Mouse (Mus musculus) ES-Bruce4 (cell line): ENCODE measurements around the gene Rnasel. TPM values are rescaled to one million over a fixed set of nuclear protein-coding genes. Genes with fewer than 3 reads are reported as not detected.
A peak's percentile ranks its signal among the peaks of the same experiment; 100 is the strongest.

ENCODE experiments used
- H3K27ac ChIP-seq: 2 replicates; pipeline ENCODE4 v1.5.1; 2012; ENCODE audit warnings: low read length, inconsistent platforms; ENCODE audit not compliant: insufficient read depth
- H3K27me3 ChIP-seq: 2 replicates; pipeline ENCODE4 v1.6.1; 2012; ENCODE audit warnings: mild to moderate bottlenecking, low read length, inconsistent platforms; ENCODE audit not compliant: control insufficient read depth, poor library complexity, insufficient read depth, severe bottlenecking
- H3K36me3 ChIP-seq: 2 replicates; pipeline ENCODE4 v1.6.1; 2012; ENCODE audit warnings: inconsistent platforms, mild to moderate bottlenecking, low read length, moderate library complexity; ENCODE audit not compliant: control insufficient read depth, poor library complexity, insufficient read depth, severe bottlenecking
- H3K4me1 ChIP-seq: one replicate; pipeline ENCODE4 v1.8.1; 2011; ENCODE audit warnings: low read length; ENCODE audit not compliant: control insufficient read depth, insufficient read depth
- H3K4me3 ChIP-seq: 2 replicates; pipeline ENCODE4 v1.5.1; 2011; ENCODE audit warnings: low read depth, mild to moderate bottlenecking, low read length
- H3K9ac ChIP-seq: 2 replicates; pipeline ENCODE4 v1.6.1; 2012; ENCODE audit warnings: low read depth, mild to moderate bottlenecking, inconsistent platforms; ENCODE audit not compliant: poor library complexity, severe bottlenecking
- H3K9me3 ChIP-seq: replicated peaks from 2 replicates; pipeline ENCODE4 v1.6.1; 2012; ENCODE audit warnings: mild to moderate bottlenecking, low read length, inconsistent platforms; ENCODE audit not compliant: control insufficient read depth, poor library complexity, insufficient read depth, severe bottlenecking
- CTCF ChIP-seq: IDR thresholded peaks from one replicate; pipeline ENCODE4 v1.8.1; 2011; ENCODE audit warnings: low read depth, low read length
- EP300 ChIP-seq: IDR thresholded peaks from 2 replicates; pipeline ENCODE4 v1.6.1; 2011; ENCODE audit warnings: low read depth, low read length; ENCODE audit not compliant: insufficient read depth
- POLR2A ChIP-seq: IDR thresholded peaks from one replicate; pipeline ENCODE4 v1.8.1; 2011; ENCODE audit warnings: low read length; ENCODE audit not compliant: insufficient read depth
- polyA plus RNA-seq: library from polyadenylated mRNA; stranded (reverse); fragments of >200 nt; gene quantifications from 2 replicates; pipeline ENCODE4 v1.2.4, GENCODE M21; 2011; ENCODE audit warnings: low read depth; ENCODE audit not compliant: missing spikeins, insufficient read depth, insufficient read length

The Rnasel gene
- polyA plus RNA-seq, 1 experiment, result 1.1 TPM

DNA sequence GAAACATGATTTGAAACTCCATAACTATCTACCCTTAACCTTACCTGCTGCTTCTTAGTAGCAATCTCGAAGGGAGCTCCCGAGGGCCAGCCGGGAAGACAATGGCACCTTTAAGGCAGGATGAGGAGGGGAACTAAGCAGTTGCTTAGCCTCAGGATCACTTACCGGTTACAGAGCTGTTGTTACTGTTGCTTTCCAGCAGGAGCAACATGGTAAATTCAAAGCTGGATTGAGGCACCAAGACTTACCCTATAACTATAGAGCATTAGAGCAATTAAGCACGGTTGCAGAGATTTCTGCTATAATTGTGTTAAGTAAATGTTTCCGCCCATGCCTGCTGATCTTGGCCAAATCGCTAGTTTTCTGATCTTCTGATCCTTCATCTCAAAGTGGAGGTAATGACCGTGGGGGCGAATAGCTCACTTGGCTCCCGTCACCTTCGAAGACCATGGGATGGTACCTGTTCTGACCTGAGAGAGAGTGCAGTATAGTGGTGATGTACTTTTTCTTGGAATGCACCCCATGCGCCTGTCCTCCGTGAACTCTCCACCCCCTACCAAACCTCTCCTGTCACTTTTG is 9.7 kb upstream of the Rnasel start:
- no peaks in the 10 kb centered on the region for H3K27me3 ChIP-seq
- H3K9ac ChIP-seq, result no peak overlapping the region
- no peak overlapping the region for H3K27ac ChIP-seq
- peaks cover 2% of the 10 kb centered on the region for H3K4me1 ChIP-seq
- TF ChIP-seq CTCF, result no peak
- TF ChIP-seq POLR2A, result no peak
- no peak for TF ChIP-seq EP300
- no peaks in the 10 kb centered on the region for H3K36me3 ChIP-seq
- no peaks in the 10 kb centered on the region for H3K9me3 ChIP-seq
- no peak overlapping the region for H3K4me3 ChIP-seq

DNA sequence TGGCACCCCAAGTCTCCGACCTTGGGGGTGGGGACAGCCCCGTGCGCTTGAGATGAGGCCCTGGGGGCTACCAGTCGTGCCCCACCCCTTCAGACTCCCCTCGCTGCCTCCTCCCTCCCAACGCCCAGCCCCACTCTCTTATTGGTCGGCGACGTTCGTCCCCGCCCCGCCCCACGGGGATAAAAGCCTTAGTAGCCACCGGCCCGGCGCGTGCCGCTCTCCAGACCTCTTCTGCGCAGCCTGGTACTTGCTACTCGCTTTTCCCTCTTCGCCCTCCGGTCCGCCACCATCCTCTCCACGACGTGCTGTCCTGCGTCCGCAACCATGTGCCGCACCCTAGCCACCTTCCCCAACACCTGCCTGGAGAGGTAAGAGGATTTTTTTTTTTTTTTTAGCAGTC is 9.1 kb upstream of the Rnasel start, which contains the start of gene Rgs16:
TSS of gene Rgs16 (plus strand) at position 205 of the 400 bp plus-strand sequence.
- Histone ChIP-seq H3K4me3 (peak within 1 kb of the TSS; percentile 72), H3K27ac (no peak within 1 kb of the TSS), H3K36me3 (no peaks in the 10 kb centered on the region), H3K9ac (peak within 1 kb of the TSS; percentile 22), H3K4me1 (peaks cover 2% of the 10 kb centered on the region), H3K9me3 (no peaks in the 10 kb centered on the region), H3K27me3 (no peaks in the 10 kb centered on the region)
- peak; percentile 51 for TF ChIP-seq POLR2A
- no peak for TF ChIP-seq CTCF

DNA sequence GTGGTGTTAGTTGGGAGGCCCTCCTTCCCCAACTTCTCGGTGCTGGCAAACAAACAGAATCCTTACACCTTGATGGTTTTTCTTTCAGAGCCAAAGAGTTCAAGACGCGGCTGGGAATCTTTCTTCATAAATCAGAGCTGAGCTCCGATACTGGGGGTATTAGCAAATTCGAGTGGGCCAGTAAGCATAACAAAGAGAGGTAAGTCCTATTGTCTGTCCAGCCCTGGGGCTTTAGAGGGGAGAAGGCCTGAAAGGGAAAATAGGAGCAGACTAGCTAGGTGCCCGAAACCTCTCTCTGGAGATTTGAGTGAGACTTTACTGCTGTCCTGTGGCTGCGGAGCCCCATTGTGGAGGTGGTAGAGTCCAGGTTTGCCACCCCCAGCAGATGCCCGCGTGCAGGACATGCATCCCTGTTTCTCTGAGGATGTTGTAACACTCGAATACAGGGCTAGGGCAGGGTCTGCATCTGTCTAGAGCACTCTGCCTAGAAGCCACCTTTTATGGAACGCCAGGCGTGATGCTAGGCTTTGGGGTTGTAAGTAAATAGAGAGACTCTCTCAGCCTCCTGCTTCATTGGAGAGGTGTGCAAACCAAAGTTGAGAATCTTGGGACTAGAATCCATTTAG is 8.3 kb upstream of the Rnasel start:
- peaks cover 2% of the 10 kb centered on the region for H3K4me1 ChIP-seq
- H3K4me3 ChIP-seq, result peak overlapping the region; percentile 72
- no peak for TF ChIP-seq EP300
- H3K27ac ChIP-seq, result no peak overlapping the region
- H3K9ac ChIP-seq, result peak overlapping the region; percentile 22
- no peaks in the 10 kb centered on the region for H3K27me3 ChIP-seq
- H3K9me3 ChIP-seq, result no peaks in the 10 kb centered on the region
- no peaks in the 10 kb centered on the region for H3K36me3 ChIP-seq

DNA sequence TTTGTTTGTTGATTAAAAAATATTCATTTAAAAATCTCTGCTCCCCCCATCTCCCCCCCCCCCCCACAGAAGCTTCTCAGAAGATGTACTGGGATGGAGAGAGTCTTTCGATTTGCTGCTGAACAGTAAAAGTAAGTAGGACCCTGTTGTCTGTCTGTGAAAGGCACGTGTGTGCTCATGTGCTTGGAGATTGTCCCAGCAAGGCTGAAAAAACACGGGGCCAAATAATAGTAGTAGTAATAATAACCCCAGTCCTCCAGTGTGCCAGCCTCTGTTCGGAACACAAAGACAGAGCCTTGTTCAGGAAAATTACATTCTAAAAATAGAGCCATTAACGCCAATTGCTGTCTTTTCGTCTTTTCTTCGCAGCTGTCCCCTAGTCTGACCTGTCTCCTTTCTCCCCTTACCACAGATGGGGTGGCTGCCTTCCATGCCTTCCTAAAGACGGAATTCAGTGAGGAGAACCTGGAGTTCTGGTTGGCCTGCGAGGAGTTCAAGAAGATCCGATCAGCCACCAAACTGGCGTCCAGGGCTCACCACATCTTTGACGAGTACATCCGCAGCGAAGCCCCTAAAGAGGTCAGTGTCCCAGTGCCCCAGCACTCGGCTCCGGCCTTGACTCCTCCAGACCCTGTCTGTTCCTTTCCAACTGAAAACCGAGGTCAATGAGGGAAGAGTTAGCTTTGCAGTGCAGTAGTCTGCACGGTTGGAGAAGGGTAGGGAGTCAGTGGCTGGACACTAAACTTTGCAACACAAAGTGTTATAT is 7.5 kb upstream of the Rnasel start:
- Histone ChIP-seq H3K9ac (no peak overlapping the region), H3K4me1 (peaks cover 2% of the 10 kb centered on the region), H3K4me3 (no peak overlapping the region), H3K36me3 (no peaks in the 10 kb centered on the region), H3K27ac (no peak overlapping the region), H3K9me3 (no peaks in the 10 kb centered on the region), H3K27me3 (no peaks in the 10 kb centered on the region)
- no peak for TF ChIP-seq CTCF
- no peak for TF ChIP-seq EP300
- TF ChIP-seq POLR2A, result no peak

DNA sequence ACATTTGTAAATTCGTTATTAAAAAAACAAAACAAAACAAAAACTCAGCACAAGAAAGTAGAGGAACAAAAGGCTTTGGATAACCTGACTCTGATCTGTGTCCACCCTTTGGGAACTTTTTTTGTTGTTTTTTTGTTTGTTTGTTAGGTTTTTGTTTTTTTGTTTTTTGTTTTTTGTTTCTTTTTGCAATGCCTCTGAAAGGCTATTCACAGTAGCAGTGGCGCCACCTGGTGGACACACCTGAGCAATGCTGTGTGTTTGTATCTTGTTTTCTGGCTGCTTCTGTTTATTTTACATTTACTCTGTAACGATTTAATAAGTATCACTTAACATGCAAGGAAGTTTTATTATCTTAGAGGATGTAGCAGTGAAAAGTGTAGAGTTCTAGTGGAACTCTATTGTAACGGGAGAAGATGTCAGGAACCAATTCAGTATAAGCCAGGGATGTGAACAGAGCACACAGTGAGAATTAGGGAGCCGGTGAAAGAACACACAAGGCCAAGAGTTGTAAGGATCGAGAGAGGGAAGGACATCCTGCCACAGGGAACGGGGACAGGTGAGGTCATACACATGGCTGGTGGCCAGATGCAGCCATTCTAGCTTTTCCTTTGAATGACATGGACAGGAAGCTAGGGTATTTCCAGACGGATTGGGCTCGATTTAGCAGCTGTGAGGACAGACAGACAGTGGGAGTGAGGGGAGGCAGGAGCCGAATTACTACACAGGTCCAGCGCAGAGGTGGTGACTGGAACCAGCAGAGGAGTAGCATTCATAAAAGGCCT is 6.7 kb upstream of the Rnasel start:
- H3K4me3 ChIP-seq, result no peak overlapping the region
- H3K9me3 ChIP-seq, result no peaks in the 10 kb centered on the region
- no peak overlapping the region for H3K9ac ChIP-seq
- H3K36me3 ChIP-seq, result no peaks in the 10 kb centered on the region
- no peak overlapping the region for H3K27ac ChIP-seq
- H3K4me1 ChIP-seq, result peaks cover 2% of the 10 kb centered on the region
- peak; percentile 46 for TF ChIP-seq CTCF
- TF ChIP-seq POLR2A, result no peak
- H3K27me3 ChIP-seq, result no peaks in the 10 kb centered on the region
